Mouse (Mus musculus): Measurements from ENCODE around the gene Slc44a1.

DNA sequence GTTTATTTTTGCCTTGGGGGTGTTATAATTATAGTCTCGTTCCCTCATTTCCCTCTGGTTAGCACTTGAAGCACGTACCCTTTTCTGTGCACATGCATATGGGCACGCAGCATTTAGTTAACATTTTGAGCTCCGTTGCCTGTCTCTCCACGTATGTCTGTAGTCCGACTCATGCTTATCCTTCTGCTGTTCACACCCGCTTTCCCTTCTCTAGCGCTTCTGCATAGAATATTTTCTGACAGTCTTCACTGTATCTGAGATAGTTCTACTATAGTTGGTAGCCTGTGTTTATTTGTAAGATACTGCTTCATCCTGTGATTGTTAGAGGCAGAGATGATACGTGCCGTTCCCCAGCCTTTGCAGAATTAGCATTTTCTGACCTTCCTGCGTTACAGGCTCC is 98.4 kb downstream of the Slc44a1 start:
- no peak for TF ChIP-seq POLR2A (IDR thresholded peaks at IDR 0.05; ENCODE audit: borderline replicate concordance, control insufficient read depth, low read depth, low read length)
- no peak for TF ChIP-seq CTCF (IDR thresholded peaks at IDR 0.05; ENCODE audit: control insufficient read depth, insufficient read depth, low read length)

Measured in bone marrow, adult 2 months (tissue).